Mouse (Mus musculus) E14TG2a.4 (cell line): ENCODE measurements around the gene Raly.

Experiments used
- CTCF ChIP-seq: conservative IDR thresholded peaks from 2 replicates; pipeline ENCODE4 v1.5.1; 2014; ENCODE audit warnings: low read length
- NANOG ChIP-seq: IDR thresholded peaks from 2 replicates; pipeline ENCODE4 v1.6.1; 2014; ENCODE audit warnings: borderline replicate concordance, low read length, mixed read lengths
- POU5F1 ChIP-seq: IDR thresholded peaks from 2 replicates; pipeline ENCODE4 v1.6.1; 2014; ENCODE audit warnings: low read length, borderline replicate concordance

DNA sequence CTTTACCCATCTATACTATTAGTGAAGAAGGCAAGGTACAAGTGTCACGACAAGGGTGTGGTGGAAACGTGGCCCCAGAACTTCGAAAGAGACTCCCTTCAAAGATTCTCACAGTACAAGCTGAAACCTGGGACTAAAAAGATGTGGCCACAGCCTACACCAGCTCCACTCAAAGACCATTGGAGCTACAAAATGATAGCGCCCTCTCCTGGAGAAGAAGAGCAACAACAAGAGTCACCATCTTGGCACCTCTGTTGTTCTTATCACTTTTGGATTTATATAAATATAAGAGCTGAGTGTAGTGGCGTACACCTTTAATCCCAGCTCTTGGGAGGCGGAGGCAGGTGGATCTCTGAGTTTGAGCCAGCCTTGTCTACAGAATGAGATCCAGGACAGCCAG is 35.1 kb upstream of the Raly start:
- peak; percentile 19; the same call in 1 of the 2 replicates for TF ChIP-seq CTCF
- TF ChIP-seq POU5F1: no peak
- no peak for TF ChIP-seq NANOG
